17 mouse cellular contexts compared by ENCODE assay signal in genomic region chr12:79050545-79051212, GRCm38 (mm10). TPM values are rescaled to one million over a fixed set of nuclear protein-coding genes. Genes with fewer than 3 reads are reported as not detected.
DNase-seq lines count a peak whose midpoint lies in the region; TF ChIP-seq lines count a peak whose summit lies in the region.
"Had no signal": no experiment of that assay in that cellular context is flagged by ENCODE, and none has a peak within 500 bp of the region (broad histone marks: within the 10 kb centered on the region; RNA-seq: fewer than 3 reads in every experiment).

No protein-coding gene starts in this region.

- H3K4me3 ChIP-seq in lung, adult 2 months (replicated peaks; ENCODE audit: extremely low read depth, low read depth, low read length): no peak overlapping the region
- H3K4me3 ChIP-seq: limb, embryonic 15.5 days; lung, embryonic 15.5 days; midbrain, embryonic 15.5 days; stomach, embryonic 15.5 days had no signal

- TF ChIP-seq CTCF in lung, adult 2 months (IDR thresholded peaks at IDR 0.05; ENCODE audit: insufficient read depth, low read length): no peak

- H3K27me3 ChIP-seq in splenic B cell, adult 2 months (ENCODE audit: control insufficient read depth, insufficient read depth, low read length, poor library complexity, severe bottlenecking): no peaks in the 10 kb centered on the region
- H3K27me3 ChIP-seq: limb, embryonic 15.5 days; lung, embryonic 15.5 days; midbrain, embryonic 15.5 days; stomach, embryonic 15.5 days had no signal

- no peaks in the 10 kb centered on the region for H3K36me3 ChIP-seq in splenic B cell, adult 2 months (ENCODE audit: control insufficient read depth, insufficient read depth, low read length, poor library complexity, severe bottlenecking)
- H3K36me3 ChIP-seq: midbrain, embryonic 15.5 days had no signal

- peak; percentile 93 for DNase-seq in heart, adult 11 months
- DNase-seq in heart, adult 8-10 months (ENCODE audit: low spot score): no peak
- DNase-seq in urinary bladder, postnatal 14 days (ENCODE audit: low spot score): peak; percentile 48
- no peak for DNase-seq in urinary bladder, postnatal 4 days (ENCODE audit: low spot score in 2 of 2)
- peak; percentile 73 for DNase-seq in lung, adult 2 months
- peak; percentile 12 for DNase-seq in splenic B cell, adult 2 months (ENCODE audit: low read depth, low spot score)
- DNase-seq in retina, postnatal 1 day: no peak
- no peak for DNase-seq in frontal cortex, adult 2 months (ENCODE audit: extremely low spot score in 1 of 2, low spot score in 1 of 2)
- DNase-seq: adrenal gland, postnatal 10 days; B cell, adult 2 months; cerebellum, postnatal 25 days; kidney, adult 18-20 months; thymus, postnatal 36 days had no signal

- H3K4me1 ChIP-seq in lung, adult 2 months (ENCODE audit: control insufficient read depth, insufficient read depth, low read length): 0 out of 2 replicates have a peak, but pooled peaks cover 2% of the 10 kb centered on the region
- H3K4me1 ChIP-seq: lung, embryonic 15.5 days; midbrain, embryonic 15.5 days; stomach, embryonic 15.5 days had no signal

- no peak for TF ChIP-seq POLR2A in lung, adult 2 months (IDR thresholded peaks at IDR 0.05; ENCODE audit: borderline replicate concordance, extremely low read depth, low read depth, low read length)

- 43% methylated on average over 3 of the region's 3 CpGs for WGBS in lung, adult 2 months

RNA-seq across cellular contexts. Expression of gene Plekhh1, which starts 21.7 kb away (rescaled TPM):
- total RNA-seq in heart, adult 8-10 months (2022): 1 to 10 TPM in 2 of 4 experiments, under 1 TPM in 2; 0.87 to 2.8 (median 1.4) TPM
- 8.9 and 9.3 TPM in 2 replicates for polyA plus RNA-seq in lung, adult 2 months (2012; rRNA removed)
- polyA plus RNA-seq in frontal cortex, adult 2 months (2012; rRNA removed): 9.9 and 10.6 TPM in 2 replicates

RNA-seq across cellular contexts. Expression of gene Pigh, which starts 38.8 kb away (rescaled TPM):
- total RNA-seq in heart, adult 8-10 months (2022): 1 to 10 TPM; 2.6 to 4.7 (median 3.5) TPM
- 12.9 and 15.0 TPM in 2 replicates for polyA plus RNA-seq in lung, adult 2 months (2012; rRNA removed)
- polyA plus RNA-seq in frontal cortex, adult 2 months (2012; rRNA removed): 10.9 and 12.1 TPM in 2 replicates

RNA-seq across cellular contexts. Expression of gene Tmem229b, which starts 43.3 kb away (rescaled TPM):
- 1 to 10 TPM; 2.3 to 4.4 (median 2.9) TPM for total RNA-seq in heart, adult 8-10 months (2022)
- 15.4 and 18.6 TPM in 2 replicates for polyA plus RNA-seq in lung, adult 2 months (2012; rRNA removed)
- 18.9 and 21.6 TPM in 2 replicates for polyA plus RNA-seq in frontal cortex, adult 2 months (2012; rRNA removed)

Comparison
In these comparisons a context has a peak if more than half of its experiments do, and no peak if none do; other contexts are left out.
1. DNase-seq: peak in heart, adult 11 months (single experiment), urinary bladder, postnatal 14 days (single experiment), lung, adult 2 months (single experiment) and splenic B cell, adult 2 months (single experiment); none in heart, adult 8-10 months (single experiment), urinary bladder, postnatal 4 days (0 of 2), retina, postnatal 1 day (single experiment) and frontal cortex, adult 2 months (0 of 2).